Mouse (Mus musculus) adipocyte (in vitro differentiated cells): ENCODE results near the gene Fat4.

Experiments used
- DNase-seq: peaks from one replicate; pipeline ENCODE4 v3.0.0-alpha.2; 2016; ENCODE audit warnings: low spot score

Gene Fat4

GRCm38 (mm10) chr3:38967480-38967879, 80.7 kb downstream of the Fat4 start:
- DNase-seq = no peak

DNA sequence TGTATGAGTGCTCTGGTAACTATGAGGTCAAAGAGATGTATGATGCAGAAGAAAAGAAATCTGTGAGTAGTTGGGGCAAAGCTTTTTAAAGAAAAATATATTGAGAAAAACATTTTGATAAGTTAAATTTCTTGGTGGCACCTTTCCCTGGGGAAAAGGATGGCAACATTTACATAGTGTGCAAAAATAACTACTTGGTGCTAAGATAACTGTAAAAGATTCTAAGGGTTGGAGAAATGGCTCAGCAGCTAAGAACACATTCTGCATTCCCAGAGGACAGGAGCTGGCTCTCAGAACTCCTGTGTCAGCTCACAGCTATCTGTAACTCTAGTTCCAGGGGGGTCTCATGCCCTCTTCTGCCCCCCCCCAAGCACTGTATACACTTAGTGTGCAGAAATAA, 99.6 kb downstream of the Fat4 start:
- DNase-seq = no peak

- DNase-seq = no peak
Measured at GRCm38 (mm10) chr3:38989181-38989580, 102.4 kb downstream of the Fat4 start.

GRCm38 (mm10) chr3:39000011-39000410, 113.3 kb downstream of the Fat4 start:
- no peak for DNase-seq

- DNase-seq = no peak
Measured at GRCm38 (mm10) chr3:39010544-39010943, 123.8 kb downstream of the Fat4 start.

- peak; percentile 69 for DNase-seq
Measured at GRCm38 (mm10) chr3:39017633-39018032, 130.9 kb downstream of the Fat4 start.

GRCm38 (mm10) chr3:39036113-39036512, 149.4 kb downstream of the Fat4 start:
- DNase-seq = no peak

DNA sequence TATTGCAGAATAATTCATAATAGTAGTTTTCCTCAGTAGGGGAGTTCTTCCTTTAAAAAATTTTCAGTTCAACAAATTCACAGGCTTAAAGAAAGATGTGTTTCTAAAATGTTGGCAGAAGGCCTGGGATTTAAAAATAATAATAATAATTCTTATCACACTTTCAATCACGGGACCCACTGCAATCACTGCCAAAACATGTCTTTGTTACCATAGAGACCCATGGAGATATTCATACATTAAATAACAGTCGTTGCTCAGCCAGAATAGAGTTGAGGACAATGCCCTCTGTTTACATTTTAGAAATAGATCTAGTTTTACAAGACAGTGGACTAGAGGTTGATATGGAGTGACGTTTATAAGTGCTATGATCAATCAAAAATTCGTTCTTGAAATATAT, 159.7 kb downstream of the Fat4 start:
- DNase-seq = no peak

DNA sequence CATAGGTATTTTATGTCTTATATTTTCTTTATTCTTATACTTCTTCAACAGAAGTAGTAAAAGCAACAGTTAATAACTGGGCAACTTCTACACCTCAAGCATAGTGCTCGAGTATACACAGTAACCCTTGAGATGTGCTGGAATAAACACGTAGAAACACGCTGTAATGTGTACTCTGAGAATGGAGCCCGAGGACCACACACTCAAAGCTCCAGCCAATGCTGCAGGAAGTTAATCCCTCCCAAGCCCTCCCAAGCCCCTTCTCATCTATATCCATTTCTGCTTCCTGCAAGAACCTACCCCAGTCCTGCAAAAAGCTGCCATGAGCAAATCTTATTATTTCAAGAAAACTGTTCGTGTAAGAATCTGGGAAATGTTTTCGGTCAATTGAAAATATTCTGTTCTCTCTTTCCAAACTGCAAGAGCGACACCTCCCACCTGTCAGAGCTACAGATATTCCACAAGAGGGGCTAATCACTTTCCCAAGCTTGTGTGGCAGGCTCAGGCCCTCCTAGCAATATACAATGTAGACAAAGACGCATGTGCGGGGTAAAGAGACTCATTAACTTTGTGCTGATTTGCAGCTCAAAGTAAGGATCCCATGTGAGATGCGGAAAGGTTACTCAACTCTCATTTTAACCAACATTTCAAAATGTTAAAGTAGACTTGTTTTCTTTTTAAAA, 161.0 kb downstream of the Fat4 start:
- DNase-seq = no peak

- no peak for DNase-seq
Measured at GRCm38 (mm10) chr3:39048304-39048667, 161.5 kb downstream of the Fat4 start.

DNA sequence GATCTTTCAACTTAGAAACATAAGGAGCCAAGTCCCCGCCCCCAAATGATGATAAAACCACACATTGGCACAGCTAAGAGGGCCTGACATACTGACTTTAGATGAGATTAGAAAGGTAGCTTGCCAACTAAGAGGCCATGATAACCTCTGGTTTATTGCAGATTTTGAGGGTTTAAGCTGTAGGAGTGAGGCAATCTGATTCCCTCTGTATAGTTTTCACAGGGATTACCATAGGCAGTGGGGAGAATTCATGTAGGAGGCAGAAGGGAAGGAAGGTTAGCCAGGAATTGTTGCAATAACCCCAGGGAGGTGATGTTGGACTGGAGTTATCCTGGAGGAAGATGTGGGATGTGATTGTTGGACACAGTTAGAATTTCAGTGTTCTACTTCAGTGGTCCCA, 163.4 kb downstream of the Fat4 start:
- DNase-seq = no peak

GRCm38 (mm10) chr3:39053072-39053471, 166.3 kb downstream of the Fat4 start:
- DNase-seq = no peak
